Mouse (Mus musculus) v-Abl transformed pro-B cells (cell line): ENCODE data around the gene Cars2.

Source experiments
- in situ Hi-C, 2 experiments: fragments of 400-800 bp; cut with MboI; formaldehyde crosslinking; loops; one replicate each; pipeline ENCODE4 v1.15.1; 2025; ENCODE audit not compliant: unreplicated experiment in 2 of 2

The Cars2 gene

DNA sequence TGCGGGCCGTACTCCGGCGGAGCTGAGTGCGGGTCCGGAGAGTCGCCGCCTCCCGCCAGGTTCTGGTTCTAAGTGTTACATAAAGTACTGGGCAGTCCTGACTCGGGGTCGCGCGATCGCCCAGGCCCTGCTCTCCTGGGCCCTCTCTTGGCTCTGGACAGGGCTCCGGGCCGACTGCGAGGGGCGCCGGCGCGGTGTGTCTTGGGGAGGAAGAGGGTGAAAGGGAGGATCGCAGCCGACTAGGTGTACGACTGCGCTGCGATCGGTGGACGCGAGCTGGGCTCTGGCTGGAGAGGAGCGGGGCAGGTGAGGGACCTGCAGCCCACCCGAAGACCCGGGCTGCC is 6.8 kb upstream of the Cars2 start:
- in situ Hi-C loops = no loop called here

DNA sequence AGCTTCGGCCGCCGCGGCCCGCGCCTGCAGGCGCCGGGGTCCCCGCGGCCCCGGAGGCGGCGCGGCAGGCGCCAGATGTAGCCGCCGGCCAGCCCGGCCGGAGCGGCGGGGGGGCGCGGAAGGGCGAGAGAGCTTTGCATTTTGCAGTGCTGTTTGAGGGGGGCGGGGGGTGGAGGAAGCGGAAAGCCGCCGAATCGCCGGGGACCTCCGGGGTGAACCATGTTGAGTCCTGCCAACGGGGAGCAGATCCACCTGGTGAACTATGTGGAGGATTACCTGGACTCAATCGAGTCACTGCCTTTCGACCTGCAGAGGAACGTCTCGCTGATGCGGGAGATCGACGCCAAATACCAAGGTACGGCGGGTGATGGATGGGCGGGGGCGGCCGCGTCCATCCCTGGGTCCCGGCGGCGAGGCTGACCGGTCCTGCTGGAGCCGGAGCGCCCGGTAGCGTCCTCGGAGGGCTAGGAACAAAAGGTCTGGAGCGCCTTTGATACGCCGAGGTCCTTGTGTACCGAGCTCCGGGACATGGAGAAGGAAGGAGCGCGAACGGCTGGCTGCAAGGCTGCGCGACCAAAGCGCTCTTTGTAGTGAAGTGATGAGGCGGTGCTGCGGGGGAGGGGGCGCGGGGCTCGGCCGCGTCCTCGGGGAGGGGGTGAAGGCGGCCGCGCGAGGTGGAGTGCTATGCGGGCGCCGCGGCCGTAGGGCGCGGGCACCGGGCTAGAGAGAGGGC is 6.3 kb upstream of the Cars2 start:
- in situ Hi-C loops = no loop called here

DNA sequence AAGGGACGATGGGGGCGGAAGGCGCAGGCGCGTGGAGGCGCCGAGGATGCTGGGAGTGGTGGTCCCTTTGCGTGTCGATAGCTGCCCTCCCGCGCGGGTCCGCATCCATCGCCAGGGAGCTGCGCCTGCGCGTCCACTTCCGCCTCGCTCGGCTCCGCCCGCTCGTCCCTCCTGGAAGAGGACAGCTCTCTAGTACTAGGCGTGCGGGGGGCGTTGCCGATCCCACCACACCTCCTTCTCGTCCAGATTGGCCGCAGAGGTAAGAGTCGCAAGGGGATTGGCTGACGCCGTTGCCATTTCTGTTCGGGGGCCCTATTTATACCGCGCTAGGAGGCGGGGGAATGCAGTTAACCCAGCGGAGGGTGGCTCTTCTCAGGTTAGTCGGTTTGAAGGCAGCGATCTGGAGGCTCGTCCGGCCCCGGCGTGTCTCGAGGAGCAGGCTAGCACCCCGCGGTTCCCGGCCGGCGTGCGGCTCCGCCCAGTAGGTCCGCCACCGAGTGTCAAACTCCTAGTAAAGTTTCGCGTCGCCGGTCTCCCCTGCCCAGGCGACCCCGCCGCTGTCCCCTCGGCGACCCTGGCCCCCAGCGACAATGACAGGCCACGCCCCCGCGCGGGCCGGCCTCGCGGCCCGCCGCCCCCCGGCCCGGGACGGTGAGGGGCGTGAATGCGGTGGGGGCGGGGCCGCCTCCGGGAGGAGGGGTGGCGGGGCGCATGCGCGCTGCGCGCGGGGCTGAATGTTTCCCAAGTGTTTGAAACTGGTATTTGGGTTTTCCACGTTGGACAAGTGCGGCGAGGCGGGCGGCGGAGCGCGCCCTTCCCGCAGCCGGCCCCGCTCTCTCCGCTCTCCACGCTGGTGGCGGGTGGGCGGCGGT is 5.4 kb upstream of the Cars2 start:
- in situ Hi-C loops = no loop called here

DNA sequence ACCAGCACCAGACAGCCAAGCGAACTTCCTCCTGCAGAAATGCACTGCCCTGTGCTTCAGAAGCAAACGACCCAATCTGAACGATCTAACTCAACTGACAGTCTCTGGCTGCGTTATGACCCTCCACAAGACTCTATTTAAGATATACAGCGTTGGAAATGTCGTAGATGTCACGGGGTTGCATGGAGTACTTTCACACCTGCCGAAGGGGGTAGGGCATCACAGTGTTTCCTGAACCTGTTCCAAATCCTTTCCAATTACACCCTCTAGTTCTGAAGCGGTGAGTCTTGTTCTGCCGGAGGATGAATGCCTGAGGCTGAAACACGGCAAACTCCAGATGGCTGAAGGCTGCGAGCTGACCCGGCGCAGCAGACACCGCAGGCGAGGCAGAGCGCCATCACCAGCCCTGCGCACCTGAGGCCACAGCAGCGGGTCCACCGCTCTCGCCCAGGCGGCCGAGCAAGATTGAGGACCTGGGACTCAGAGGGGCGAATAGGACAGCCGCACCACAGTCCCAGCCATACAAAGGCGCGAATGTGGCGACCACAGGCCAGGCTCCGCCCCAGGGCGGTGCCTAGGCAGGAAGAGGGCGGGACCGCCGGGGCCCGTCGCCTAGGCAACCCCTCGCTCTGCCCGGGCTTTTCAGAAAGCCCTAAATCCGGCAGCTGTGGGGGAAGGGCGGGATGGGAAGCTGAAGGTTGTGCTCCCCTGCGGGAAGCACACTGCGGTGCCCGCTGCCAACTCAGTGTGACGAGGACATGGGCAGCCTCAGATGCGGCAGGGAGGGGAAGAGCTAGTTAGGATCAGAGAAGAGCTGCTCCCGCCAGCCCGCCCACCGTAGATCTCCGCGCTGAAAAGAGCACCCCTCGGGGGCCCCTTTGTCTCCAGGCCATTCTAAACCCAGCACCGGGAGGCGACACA is 4.5 kb upstream of the Cars2 start, which contains the start of gene Ing1:
Ing1 (plus strand) TSS at position 773 of the 921 bp plus-strand sequence.
- in situ Hi-C loops = loop anchor here in 1 of 2 experiments (5.0 kb wide), 1 partner anchor 62 kb away; no protein-coding TSS in a partner anchor

DNA sequence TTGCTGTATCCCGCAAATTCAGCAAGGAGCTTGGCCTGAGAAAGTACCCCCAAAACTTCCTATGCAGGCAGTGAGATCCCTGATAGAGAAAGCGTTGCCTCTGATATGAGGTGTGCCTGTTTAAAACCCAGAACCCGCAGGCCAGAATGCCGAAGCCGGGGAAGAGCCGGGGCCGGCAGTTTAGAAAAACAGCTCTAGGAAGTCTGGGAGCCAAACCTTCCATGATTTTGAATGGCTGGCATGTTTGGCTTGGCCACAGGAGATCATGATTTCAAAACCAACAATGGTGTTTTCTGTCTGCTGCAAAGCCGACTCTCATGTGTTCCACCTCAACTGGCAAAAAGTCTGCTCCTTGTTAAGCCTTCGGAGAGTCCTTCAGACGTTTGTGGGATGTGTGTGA is 1.8 kb upstream of the Cars2 start:
- in situ Hi-C loops = loop anchor here in 1 of 2 experiments (5.0 kb wide), 1 partner anchor 65 kb away; no protein-coding TSS in a partner anchor

DNA sequence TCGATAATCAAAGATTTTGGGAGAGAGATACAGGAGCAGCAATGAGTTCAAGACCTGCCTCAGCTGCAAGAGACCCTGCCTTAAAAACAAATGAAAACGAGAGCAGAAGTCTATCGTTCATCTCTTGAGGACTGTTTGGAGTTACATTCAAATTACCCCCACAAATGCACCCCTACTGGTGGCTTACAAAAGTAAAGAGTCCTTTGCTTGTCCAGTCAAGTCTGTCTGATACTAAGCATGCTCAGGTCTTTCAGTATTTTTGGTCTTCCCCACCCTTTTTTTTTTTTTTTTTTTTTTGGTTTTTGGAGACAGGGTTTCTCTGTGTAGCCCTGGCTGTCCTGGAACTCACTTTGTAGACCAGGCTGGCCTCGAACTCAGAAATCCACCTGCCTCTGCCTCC is 914 bp upstream of the Cars2 start:
- in situ Hi-C loops = loop anchor here in 1 of 2 experiments (5.0 kb wide), 1 partner anchor 66 kb away; no protein-coding TSS in a partner anchor

DNA sequence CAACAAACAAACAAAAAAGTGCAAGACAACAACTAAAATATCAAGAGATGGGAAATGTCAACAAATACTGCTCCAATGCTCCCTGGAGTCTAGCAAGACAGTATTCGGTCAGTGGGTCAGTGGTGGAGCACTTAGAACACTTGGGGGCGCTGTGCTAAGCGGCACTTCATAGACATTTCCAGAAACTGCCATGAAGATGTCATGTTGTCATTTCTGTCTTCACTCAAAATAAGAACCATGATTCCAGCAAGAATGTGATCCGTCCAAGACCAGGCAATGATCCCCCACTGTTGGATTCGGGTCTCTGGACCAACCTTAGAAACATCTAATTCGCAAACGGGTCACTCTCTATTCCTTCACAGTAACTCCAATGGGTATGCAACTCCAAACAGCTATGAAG is 877 bp downstream of the Cars2 start:
- in situ Hi-C loops = loop anchor here (5.0 kb wide), 3 partner anchors 42 to 68 kb away; no protein-coding TSS in a partner anchor

DNA sequence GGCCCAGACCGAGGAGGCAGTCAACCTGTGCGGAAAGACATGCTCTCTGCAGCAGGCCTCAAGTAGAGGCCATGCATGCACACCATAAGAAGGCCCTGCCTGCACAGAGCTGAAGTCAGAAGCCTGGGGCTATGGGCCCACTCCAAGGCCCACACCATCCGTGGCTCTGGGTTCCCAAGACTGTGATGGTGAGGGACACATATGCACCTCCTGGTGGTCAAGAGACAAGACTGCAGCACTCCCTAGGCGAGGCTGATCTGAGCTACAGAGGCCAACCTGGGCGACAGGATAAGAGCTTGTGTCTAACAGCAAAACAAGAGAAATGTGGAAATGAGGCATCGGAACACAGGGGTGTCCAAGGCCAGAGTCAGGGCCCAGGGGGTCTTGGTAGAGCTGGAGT is 3.5 kb downstream of the Cars2 start:
- in situ Hi-C loops = loop anchor here in 1 of 2 experiments (5.0 kb wide), 2 partner anchors 40 to 55 kb away; no protein-coding TSS in a partner anchor

DNA sequence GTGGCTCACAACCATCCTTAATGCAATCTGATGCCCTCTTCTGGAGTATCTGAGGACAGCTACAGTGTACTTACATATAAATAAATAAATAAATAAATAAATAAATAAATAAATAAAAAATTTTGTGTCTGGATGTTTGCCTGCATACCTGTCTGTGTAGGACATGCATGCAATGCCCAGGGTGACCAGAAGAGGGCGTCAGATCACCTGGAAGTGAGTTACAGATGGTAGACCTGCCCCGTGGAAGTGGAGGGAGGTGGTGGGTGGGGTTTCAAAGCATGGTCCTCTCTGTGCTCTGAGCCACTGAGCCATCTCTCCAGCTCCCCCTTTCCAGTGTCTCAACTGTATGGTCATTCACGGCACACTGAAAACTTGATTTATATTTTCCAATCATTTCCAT is 6.2 kb downstream of the Cars2 start:
- in situ Hi-C loops = loop anchor here in 1 of 2 experiments (5.0 kb wide), 1 partner anchor 37 kb away; no protein-coding TSS in a partner anchor

DNA sequence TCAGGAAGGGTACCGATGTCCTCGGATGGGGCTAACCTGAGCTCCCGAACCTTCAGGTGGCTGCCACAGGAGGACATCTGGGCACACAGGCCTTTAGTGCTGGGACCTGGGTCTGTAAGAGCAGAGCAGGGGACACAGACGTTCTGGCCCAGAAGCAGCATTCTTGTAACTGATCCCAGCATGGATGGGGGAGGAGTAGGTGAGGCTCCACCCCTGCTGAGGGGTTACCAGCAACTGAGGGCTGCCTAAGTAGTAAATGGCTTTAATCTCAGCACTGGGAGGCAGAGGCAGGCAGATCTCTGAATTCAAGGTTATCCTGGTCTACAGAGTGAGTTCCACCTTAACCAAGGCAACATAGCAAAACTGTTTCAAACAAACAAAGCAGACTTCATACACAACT is 7.7 kb downstream of the Cars2 start:
- in situ Hi-C loops = loop anchor here in 1 of 2 experiments (5.0 kb wide), 1 partner anchor 36 kb away; no protein-coding TSS in a partner anchor

DNA sequence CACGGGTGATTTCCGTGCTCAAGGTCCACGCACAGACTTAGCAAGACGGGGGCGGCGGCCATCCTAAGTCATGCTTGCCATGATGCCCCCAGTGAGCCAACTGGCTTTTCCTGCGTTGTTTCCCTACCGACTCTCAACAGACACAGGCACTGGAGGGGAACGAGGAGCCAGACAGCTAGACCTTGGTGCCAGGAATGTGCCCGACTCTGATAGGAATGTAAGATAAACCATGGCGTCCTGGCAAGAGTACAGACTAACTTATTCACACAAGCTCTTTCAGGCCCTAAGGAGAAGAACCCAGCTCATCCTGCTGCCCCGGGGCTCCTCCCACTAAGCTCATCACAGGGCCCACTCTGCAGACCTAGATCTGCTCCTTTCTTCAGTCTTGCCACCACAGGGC is 8.6 kb downstream of the Cars2 start:
- in situ Hi-C loops = loop anchor here in 1 of 2 experiments (5.0 kb wide), 1 partner anchor 35 kb away; no protein-coding TSS in a partner anchor

DNA sequence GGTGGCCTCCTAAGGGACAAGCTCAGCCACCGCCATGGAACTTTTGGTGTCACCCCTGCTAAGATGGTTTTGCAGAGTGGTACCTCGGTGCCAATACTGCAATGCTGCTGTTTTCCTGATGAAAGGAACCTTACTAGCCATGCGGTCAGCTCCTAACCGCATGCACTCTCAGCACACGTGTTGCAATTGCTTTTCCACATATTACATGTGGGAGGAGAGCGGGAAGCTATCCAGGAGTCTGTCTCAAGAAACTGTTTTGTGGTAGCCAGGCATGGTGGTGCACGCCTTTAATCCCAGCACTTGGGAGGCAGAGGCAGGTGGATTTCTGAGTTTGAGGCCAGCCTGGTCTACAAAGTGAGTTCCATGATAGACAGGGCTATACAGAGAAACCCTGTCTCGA is 10.4 kb downstream of the Cars2 start:
- in situ Hi-C loops = loop anchor here in 1 of 2 experiments (5.0 kb wide), 1 partner anchor 33 kb away; no protein-coding TSS in a partner anchor

DNA sequence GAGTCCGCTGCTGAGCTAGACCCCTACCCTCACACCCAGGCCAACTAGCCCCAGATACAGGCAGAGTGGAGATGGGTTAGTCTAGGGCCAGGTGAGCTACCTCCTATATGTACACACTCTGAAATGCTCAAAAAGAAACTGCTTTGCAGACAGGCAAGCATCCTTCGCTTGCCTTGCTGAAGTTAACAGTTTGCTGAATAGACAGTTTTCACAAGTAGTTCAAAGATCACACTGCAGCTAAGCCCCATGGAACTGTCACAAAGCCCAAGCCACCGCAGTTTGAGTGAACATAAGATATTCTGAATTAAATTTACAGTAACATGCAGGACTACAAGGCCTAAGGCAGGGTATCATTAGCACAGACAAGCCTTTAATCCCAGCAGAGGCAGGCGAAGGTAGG is 11.5 kb downstream of the Cars2 start:
- in situ Hi-C loops = no loop called here

DNA sequence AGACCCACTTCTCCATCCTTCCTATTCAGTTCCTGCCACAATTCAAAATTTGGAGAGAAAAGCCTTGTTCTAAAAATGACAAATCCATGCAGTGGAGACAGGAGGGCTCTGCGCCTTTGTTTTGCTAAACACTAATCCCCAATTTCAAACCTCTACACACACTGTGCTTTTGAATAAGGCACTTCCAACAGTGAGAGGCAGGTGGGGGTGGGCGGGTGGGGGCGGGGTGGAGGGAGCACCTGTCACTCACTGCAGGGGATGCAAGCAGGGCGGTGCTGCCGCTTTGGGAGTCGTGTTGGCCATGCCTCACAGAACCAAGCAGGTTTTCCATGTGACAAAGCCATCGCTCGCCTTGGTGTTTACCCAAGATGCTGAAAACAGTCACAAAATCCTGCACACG is 16.1 kb downstream of the Cars2 start:
- in situ Hi-C loops = no loop called here

DNA sequence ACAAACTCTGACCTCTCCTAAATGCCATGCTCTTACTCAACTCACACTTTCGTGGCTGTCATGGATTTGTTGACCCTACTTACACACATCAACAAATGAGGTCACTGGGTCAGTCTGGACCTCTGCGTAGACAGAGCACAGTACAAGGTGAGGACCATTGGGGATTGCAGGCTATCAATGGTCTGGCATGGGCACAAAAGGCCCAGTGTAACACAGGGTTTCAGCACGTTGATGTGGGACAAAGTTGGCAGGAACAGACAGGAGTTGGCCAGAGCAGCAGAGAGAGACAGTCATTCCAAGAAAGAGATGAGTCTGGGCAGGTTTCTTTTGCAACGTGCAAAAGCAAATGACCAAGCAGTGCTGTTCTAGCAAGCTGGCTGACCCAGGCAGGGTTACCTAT is 19.7 kb downstream of the Cars2 start:
- in situ Hi-C loops = no loop called here

DNA sequence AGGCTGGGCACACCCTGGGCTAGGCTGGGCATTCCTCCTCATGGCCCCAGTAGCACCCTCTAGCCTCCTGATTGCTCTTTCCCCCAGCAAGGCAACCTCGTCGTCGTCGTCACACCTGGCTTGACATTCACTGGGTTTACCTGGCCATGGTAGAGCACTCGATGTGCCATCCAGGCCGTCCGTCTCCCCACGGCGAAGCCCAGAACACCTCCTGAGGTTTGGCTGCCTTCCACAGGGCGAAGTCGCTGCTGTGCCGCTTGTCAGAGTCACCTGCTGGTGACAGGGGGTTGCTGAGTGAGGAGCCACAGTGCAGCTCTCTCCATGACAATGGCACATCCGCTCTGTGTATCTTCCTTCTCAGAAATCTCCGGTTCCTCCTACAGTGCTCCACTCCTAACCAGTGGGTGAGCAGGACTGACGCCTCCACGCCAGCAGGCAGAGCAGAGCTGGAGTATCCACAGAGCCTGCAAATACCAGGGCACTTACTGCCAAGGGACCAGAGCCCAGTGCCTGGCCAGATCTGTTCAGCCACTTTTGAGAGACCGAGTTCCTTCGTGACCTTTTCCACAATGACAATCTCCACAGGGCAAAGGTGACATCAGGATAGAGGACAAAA is 20.3 kb downstream of the Cars2 start:
- in situ Hi-C loops = no loop called here

DNA sequence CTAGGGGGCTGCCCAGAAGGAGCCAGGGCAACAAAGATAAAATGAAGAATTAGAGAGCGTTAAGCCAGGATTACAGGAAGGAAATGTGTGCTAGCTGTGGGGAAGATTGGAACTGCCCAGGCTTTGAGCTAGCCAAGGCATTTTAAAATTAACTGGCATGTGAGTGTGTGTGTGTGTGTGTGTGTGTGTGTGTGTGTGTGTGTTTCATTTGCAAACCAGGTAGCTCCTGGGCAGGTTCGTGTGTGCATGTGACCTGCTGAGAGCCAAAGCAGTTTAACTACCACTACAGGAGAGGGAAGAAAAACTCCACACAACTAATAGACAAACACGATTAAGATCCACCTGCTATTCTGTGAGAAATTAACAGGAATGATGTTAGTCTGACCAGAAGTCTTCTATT is 27.3 kb downstream of the Cars2 start:
- in situ Hi-C loops = loop anchor here in 1 of 2 experiments (25.0 kb wide), 1 partner anchor 686 kb away; no protein-coding TSS in a partner anchor

DNA sequence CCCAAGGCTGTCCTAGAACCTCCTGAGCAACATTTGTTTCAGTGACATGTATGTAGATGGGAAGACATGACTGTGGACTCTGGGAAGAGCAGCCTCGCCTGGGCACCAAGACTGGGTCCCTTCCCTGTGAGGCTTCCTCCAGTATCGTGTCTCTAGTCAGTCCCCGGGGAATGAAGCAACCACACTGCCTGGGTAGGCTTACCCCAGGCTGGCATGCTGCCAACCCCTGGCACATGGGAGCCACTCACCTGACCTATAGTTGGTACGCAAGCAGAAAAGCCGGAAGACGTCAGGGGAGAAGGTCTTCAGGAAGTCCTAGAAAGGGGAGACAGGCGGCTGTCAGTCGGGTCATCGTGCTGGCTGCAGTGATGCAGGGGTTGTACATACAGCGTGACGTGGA is 31.9 kb downstream of the Cars2 start:
- in situ Hi-C loops = loop anchor here in 1 of 2 experiments (25.0 kb wide), 1 partner anchor 681 kb away; no protein-coding TSS in a partner anchor

DNA sequence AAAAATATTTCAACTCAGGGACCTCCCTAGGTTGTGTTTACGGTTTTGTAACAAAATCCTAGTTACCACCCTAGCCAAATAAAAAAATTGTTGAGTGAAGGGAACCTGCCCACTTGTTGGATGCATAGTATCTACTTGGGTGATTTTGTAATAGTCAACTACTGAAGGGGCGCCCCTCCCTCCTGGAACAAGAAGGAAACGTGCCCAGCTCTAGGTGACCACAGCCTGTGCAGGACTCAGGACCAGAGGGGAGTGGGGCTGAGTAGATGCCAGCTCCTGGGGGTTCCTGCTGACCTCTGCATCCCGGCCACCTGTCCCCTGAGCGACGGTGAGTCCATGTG is 32.6 kb downstream of the Cars2 start:
- in situ Hi-C loops = loop anchor here in 1 of 2 experiments (25.0 kb wide), 1 partner anchor 681 kb away; no protein-coding TSS in a partner anchor
